Mouse (Mus musculus): ENCODE results near the gene Lrch4.
"Not testable (repeated sequence)": the region's sequence is repeated elsewhere in the genome, so short reads cannot be mapped to it uniquely, and the experiment has no call there.

Lrch4 gene

DNA sequence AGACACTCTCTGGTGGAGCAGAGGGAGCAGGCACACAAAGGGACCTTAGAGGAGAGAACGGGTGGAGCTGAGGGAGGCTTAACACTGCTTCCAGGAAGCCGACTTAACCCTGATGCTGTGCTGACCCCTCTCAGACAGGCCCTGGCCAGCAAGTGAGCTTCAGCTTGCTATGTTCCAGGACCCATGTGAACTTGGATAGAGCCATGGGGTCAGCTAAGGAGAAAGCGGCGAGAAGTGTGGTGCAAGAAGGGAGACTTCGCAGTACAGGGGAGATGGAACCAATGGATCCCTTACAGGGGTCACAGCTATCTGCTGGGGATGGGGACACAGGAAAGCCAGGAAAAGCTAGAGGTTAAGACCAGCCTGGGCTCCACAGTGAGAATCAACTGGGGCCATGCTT is 15.8 kb upstream of the Lrch4 start:
- DNase-seq (ENCODE audit: low spot score): peak; percentile 33

DNA sequence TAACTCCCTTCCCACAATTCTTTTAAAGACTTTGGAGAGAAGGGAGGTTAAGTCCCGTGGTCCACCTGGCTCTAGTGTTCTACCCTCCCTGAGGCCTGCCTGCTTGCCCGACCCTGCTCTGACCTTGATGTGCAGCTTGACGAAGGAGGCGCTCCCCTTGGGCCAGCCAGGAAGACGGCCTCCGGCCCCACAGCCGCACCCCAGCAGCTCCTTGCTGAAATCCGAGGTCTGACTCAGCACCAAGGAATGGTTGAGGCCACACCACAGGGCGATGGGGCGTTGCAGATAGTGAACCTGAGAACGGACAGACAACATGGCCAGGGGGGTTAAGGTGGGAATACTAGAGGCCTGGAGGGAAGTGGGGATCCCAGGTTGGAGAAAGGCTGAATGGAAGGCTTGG is 15.4 kb upstream of the Lrch4 start, which contains the start of gene Pcolce:
Gene Pcolce, minus strand, starts transcription at position 235 of the 400 bp plus-strand sequence.
- DNase-seq (ENCODE audit: low spot score): peak; percentile 52

DNA sequence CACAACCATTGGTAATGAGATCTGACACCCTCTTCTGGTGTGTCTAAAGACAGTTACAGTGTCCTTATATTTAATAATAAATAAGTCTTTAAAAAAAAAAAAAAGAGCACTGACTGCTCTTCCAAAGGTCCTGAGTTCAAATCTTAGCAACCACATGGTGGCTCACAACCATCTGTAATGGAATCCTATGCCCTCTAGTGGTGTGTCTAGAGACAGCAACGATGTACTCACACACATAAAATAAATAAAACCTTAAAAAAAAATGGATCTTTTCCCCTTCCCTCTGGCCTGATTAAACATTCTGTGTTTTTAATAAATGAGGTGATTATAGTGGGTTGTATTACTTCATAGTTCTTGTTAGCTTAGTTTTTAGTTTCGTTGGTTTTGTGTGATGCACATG is 14.0 kb upstream of the Lrch4 start:
- DNase-seq (ENCODE audit: low spot score): not testable (repeated sequence)

DNA sequence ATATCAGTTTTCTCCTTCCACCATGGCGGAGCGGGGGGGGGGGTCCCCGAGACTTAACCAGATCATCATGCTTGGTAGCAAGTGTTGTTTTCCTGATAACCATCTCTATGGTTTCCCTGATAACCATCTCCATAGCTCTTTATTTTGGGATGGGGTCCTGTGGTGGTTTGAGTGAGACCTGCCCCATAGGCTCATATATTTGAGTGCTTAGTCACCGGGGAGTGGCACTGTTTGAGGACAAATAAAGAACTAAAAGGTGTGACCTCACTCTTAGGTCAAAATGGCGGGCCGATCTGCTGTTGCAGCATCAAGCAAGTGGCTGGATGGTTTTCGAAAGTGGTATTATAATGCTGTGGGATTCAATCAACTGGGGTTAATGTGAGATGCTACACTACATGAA is 13.6 kb upstream of the Lrch4 start:
- no peak for DNase-seq (ENCODE audit: low spot score)

DNA sequence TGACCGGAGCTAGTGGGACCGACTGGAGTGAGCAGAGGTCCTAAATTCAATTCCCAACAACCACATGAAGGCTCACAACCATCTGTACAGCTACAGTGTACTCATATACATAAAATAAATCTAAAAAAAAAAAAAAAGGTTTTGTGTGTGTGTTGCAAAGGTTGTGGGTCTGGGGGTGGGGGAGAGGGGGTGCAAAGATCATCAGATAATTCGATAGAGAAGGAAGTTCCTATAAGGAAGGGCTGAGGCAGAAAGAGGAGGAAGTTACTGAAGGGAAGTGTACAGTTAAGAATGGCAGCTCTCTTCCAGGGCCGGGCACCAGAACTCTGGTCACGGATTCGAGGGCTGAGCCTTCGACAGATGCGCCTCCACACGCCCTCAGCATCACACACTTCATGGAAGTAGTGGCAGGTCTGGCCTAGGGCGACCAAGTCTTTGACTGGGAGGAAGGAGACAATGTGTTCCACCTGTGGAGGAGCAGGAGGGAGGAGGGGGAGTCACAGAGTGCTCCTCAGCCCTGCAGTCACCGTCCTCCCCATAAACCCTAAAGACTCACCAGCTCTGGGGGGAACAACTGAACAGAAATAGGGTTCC is 4.9 kb upstream of the Lrch4 start:
- DNase-seq (ENCODE audit: low spot score): no peak

DNA sequence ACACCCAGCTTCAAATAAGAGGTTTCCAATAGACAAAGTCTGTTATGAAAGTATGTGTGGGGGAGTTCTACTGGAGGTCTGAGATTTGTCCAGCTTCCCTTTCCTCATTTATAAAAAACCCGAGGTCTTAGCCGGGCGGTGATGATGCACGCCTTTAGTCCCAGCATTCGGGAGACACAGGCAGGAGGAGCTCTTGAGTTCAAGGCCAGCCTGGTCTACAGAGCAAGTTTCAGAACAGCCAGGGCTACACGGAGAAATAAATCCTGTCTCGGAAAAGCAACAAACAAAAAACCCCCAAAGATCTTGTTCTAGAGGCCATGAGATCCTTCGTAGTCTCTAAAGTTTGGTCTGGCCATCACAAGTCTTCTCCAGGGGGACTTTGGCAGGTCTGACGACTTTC is 930 bp upstream of the Lrch4 start:
- no peak for DNase-seq (ENCODE audit: low spot score)

DNA sequence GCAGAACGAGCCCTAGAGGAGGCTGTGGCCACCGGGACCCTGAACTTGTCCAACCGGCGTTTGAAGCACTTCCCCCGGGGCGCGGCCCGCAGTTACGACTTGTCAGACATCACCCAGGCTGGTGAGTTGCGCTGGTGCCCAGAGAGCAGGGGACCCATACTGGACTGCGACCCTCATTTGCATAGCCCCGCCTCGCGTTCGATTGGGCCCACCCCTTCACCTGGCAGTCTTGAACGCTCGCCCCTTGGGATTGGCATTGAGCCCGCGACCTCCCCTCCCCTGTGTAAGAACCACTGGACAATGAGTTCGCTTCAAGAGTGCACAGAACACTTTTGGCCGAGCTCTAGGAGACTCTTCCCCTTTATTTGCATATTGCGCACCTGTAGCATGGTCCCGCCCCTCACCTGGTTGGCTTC is 393 bp downstream of the Lrch4 start:
- peak; percentile 70 for DNase-seq (ENCODE audit: low spot score)

DNA sequence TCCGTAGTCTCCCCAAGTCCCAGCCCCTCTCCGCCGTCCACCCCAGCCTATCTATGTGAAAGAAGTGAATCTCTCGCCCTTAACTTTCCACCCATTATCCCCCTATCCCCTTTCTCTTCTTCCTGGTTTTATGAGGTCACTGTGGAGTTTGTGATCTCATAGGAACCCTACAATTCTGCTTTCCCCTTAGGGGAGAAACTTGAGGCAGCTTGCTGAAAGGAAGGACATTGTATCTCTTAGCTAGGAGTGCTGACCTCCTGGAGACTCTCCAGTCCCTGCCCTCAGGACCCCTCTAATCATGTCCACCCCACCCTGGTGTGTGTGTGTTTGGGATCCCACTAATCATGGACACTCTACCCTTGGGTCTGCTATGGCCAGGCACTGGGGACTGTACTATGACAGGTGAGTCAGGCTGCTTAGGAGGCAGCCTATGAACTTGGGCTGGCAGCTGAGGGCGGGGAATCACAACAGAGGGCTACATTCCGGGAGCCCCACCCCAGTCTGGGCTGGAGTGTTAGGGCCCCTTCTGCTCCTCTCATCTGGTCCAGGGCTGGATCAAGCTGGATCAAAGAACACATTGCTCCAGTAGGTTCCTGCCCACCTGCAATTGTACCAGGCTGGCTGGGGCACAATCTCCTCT is 1.1 kb downstream of the Lrch4 start:
- DNase-seq (ENCODE audit: low spot score): peak; percentile 72

DNA sequence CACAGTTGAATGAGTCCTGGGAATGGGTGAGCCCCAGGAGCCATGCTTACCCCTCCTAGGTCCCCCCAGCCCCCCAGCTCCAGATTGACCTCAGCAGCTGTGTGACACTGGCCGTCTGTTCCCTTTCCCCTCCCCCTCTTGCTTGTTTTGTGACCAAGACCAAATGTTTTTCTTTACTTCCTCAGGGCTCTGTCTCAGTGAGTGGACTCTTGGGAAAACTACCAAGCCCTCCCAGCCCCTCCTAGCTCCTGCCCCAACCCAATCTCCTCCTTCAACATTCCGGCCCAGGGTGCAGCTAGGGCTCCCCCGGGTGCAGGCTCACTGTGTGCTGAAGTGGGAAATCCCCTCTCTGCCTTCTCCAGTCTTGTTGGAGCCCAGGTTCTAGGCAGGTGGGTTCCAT is 1.7 kb downstream of the Lrch4 start:
- DNase-seq (ENCODE audit: low spot score): peak; percentile 74

DNA sequence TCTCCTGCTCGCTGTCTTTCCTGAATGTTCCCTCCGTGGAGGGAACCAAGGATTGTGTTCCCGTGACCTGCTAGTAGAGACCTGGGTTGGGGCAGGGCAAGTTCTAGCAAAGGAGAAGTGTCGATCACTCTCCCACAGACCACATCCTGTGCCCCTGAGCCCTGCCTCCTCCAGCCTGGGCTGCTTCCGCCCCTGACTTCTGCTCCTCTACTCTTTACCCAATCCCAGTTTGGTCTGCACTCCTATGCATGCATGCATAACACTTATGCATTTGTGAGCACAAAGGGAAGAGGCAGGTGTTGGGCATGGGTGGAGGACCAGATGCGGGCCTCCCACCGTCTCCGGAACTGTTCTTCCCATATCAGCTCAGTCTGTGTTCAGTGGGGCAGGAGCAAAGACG is 2.2 kb downstream of the Lrch4 start:
- peak; percentile 79 for DNase-seq (ENCODE audit: low spot score)

DNA sequence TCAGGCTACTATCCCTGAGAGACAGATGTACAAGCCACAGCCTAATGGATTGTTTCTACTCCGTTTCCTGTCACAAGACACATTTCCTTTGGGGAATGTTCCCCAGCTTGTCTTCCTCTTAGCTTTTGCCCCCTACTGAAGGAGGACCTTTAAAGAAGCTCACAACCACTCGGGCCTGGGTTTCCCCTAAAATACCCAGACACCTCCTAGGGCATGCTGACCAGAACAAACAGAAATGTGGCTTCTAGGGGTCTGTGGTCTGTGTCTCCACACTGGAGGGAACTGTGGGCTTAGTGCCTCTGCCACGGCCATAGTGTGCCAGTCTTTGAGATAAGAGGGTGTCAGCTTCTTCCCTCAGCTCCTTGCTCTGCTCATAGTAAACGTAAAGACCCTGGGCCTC is 2.7 kb downstream of the Lrch4 start:
- no peak for DNase-seq (ENCODE audit: low spot score)

DNA sequence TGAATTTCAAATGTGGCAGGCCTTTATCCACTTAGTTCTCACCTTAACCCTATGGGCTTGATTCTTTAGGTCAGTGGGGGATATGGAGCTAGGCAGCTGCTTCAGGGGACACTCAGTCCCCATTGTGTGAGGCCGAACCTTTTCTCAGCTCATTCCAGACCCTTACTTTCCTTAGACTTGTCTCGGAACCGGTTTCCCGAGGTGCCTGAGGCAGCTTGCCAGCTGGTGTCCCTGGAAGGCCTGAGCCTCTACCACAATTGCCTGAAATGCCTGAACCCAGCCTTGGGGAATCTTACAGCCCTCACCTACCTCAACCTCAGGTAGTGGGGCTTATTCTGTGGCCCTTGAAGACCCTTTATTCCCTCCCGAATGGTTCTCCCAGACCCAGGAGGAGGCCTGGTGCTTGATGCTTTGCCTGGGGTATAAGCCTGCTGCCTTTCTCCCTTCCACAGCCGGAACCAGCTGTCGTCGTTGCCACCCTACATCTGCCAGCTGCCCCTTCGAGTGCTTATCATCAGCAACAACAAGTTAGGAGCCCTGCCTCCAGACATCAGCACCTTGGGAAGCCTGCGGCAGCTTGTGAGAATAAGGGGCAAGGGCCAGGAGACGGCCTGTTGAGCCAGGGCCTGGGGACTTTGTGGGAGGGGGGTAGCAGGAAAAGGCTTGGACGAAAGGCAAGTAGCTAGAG is 4.6 kb downstream of the Lrch4 start:
- DNase-seq (ENCODE audit: low spot score): peak; percentile 75

DNA sequence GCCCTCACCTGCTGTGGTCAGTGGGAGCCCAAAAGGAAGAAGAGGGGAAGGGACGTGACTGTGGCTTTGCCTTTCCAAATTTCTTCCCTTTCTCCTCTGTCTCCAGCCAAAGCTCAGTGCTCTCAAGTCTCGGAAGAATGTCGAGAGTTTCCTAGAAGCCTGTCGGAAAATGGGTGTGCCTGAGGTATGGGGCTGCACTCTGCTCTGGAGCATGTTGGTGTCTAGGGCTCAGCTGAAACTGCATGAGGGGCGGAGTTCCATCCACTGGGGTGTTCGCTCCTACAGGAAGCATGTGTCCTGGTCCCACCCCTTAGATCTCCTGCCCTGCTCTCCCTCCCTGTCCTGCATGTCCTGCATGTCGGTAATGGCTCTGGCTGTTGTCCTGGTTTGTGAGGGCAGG is 10.6 kb downstream of the Lrch4 start:
- peak; percentile 60 for DNase-seq (ENCODE audit: low spot score)

DNA sequence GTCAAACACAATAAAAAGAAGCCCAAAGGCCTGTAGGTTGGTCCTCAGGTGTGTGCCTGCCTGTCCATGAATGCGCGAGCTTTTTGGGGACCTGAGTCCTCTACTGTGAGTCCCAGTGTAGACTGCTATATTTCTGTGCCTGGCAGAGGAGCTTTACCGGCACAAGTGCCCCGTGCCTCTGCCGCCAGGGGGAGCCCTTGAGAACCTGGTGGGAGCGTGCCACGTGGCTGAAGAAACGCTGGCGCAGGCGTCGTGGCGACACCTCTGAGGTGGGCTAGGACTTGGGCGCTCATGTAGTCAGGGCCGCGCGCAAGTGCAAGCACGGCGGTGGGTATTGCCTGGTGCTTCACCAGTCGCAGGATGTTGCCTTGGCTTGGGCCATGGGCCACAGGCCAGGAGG is 12.1 kb downstream of the Lrch4 start, which contains the start of gene Sap25:
Gene Sap25, plus strand, starts transcription at position 281 of the 400 bp plus-strand sequence.
- no peak for DNase-seq (ENCODE audit: low spot score)

DNA sequence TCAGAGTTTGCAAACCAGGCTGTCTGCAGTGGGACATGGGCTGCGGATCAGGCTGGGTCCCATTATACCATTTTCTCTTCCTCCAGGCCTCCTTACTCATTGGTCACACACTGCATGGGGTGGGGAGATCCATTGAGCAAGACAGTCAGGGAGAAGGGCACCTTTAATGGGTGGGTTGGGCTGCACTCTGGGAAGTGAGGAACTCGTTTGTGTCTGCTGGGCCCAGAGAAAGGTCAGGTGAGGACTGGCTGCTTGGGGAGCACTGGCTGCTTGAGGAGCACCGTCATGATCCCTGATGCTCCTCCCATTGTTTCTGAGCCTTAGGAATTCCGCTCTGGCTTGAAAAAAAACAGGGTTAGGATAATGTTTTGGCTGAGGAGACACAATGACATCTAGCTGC is 14.0 kb downstream of the Lrch4 start:
- no peak for DNase-seq (ENCODE audit: low spot score)

DNA sequence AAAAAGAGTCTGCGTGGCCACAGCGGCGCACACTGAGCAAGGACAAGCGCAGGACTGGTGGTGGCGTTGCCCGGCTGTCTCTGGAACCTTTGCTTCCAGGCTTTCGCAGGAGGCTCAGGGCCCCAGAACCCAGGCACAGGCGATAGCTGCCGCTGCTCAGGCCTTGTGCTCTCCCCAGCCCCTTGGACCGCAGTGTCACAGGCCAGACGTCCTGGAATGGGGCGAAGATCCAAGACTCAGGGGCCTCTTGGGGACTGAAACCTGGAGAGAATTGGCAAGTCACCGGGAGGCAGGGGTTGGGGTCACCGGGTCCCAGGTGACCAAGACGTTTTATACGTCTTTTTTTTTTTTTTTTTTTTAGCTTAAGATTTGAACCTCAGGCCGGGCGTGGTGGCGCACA is 15.6 kb downstream of the Lrch4 start:
- no peak for DNase-seq (ENCODE audit: low spot score)

DNA sequence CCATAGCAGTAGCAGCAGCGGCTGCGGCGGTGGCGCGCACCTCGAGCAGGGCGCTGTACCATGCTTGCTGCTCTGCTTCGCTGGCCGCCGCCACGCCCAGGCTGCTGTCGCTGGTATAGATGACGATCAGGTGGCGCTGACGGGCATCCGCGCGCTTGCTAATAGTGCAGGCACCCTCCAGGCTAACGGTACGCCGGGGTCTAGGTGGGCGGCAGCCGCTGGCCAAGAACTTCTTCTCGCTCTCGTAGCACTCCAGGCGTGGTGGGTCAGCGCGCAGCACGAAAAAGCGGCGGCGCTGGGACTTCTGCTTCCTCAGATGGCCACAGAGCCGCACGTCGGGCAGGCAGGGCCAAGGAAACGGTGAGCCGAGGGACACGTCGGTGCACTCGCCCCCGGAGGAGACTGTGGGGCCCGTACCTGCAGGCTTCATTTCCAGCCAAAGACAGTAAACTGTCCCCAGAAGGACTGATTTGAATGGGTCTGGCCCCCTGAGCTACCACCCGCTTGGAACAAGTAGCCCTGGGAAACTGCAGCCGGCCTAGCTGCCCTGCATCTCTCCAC is 16.2 kb downstream of the Lrch4 start:
- DNase-seq (ENCODE audit: low spot score): peak; percentile 28

DNA sequence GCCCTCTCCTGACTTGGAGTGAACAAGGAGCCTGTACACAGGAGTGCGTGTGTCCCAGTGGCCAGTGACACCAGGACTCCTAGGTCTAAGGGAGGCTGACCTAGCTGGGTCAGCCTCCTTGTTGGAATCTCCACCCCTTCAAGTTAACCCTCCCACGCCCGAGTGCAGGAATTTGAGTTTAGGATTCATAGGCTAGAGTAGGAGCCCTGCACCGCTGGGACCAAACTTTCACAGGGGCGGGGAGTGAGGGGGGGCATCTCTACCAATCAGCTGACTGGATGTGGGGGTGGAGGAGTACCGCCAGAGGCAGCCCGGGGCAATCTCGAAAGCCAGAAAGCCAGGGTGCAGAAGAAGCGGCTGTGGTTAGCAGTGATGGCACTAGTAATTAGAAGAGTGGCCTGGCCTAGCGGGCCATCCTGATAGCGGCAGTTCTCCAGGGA is 16.8 kb downstream of the Lrch4 start, which contains the start of gene Irs3:
Gene Irs3, minus strand, starts transcription at position 63 of the 440 bp plus-strand sequence.
- peak; percentile 32 for DNase-seq (ENCODE audit: low spot score)

DNA sequence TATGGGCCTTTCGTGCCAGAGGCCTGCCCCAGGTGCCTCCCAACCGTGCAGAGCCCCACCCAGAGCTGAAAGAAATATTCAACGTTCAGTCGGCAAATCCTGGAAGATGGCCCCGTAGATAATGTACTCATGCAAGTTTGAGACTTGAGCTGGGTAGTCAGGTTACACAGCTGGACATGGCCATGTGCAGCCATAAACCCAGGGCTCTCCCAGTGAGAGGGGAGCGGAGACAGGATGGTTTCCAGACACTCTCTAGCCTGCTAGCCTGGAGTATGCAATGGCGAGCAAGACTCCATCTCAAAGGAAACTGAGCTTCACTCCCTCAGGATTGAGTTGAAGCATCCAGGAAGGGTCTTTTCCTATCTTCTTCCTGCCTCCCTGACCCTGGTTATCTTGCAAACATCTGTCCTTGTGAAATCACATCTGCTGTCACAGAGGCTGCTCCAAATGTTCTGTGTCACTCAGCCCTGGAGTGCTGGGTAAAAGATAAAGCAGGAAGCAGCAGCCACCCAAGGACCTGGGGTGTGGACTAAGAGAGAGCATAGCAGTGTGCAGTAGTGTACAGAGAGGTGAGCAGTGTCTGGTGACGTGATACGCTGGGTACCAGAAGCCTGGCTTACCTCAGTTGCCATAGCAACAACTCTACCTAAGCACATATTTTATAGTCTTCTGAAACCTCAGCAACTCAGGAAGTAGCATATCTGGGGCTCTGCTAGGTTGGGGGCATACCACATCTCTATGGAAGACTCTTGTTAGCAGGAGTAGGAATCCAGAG is 19.1 kb downstream of the Lrch4 start:
- no peak for DNase-seq (ENCODE audit: low spot score)

DNA sequence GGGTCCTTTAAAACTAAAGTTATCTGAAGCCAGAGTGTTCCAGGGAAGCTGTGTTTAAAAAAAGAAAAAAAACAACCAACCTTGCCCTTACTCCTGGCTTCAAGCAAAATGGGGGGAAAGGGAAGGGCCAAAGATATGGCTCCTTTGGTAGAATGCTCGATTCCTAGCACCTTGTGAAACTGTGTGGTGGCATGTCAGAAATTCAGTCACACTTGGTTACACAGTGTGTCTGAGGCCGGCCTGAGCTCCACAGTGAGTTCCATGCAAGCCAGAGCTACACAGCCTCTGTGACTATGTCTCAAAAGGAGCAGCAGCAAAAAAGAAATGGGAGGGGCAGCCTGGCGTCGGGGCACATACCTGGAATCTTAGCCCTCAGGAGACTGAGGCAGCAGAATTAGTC is 20.3 kb downstream of the Lrch4 start:
- no peak for DNase-seq (ENCODE audit: low spot score)

DNA sequence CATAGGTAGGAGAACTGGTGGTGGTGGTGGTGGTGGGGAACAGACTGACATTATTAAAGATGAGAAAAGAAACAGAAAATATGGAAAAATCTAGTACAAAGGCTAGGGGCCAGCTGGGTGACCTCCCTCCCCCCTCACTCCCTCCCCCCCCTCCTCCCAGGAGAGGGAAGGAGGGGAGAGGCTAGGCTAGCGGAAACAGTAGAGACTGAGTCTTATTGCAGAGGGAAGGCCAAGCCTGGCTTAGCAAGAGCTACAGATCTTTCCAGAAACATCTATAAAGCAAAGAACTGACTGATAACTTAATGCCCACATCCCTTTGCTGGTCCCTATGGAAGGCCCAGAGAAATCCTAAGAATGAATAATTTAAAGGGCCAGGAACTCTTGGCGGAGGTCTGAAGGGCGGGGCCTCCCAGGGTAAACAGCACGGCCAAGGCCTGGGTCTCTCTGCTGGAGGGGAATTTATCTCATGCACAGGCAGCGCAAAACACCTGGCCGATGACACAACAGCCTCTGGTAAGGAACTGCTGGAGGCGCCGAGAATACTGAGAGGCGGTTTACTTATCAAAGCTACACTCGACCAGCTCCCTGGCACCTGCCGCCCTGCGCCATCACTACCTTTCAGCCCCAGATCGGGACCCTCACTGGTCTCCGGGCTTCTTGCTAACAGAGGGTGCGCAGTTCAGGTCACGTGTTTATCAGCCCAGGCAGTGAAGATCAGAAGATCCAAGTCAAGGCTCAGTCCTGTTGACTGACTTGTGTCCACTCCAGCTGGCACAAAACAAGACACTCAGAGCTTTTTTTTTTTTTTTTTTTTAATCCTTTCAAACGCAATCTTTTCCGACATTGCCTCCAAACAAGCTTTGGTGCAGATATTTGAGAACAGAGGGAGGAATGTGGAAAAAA is 21.0 kb downstream of the Lrch4 start:
- DNase-seq (ENCODE audit: low spot score): no peak

All from lung, postnatal 25 days (tissue).